Mouse (Mus musculus): Measurements from ENCODE around the gene Slc43a1. TPM values are rescaled to one million over a fixed set of nuclear protein-coding genes. Genes with fewer than 3 reads are reported as not detected.

Slc43a1 gene
- polyA plus RNA-seq, 1 experiment from 2014 or later = 10.2 TPM

DNA sequence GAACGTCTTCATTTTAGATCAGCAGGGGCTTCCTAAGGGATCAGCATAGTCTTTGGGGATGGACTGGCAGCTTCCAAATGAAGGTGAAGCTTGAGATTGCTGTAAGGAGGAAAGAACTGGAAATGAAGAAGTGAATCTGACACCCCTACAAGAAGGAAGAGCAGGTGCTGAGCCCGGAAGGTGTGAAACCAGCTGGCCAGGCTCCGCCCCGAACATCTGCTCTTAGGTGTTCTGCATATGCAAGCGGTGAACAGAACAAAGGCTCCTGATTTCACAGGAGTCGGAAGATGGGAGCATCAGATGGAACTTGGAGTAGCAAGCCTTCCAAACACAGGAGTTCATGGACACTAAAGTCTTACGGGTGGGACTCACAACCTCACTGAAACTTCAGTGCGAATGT lies 1.5 kb upstream of the Slc43a1 start:
- Histone ChIP-seq H3K36me3 (no peaks in the 10 kb centered on the region), H3K4me2 (replicated peaks) (no peak overlapping the region), H3K27ac (replicated peaks) (no peak overlapping the region), H3K9me3 (no peaks in the 10 kb centered on the region), H3K4me3 (no peak overlapping the region), H3K27me3 (peaks cover 43% of the 10 kb centered on the region), H3K9ac (replicated peaks) (no peak overlapping the region), H3K4me1 (peaks cover 32% of the 10 kb centered on the region)
- WGBS = 73% methylated on average over 8 of the region's 8 CpGs
- ATAC-seq (ENCODE audit: low FRiP score, low read depth) = no peak

DNA sequence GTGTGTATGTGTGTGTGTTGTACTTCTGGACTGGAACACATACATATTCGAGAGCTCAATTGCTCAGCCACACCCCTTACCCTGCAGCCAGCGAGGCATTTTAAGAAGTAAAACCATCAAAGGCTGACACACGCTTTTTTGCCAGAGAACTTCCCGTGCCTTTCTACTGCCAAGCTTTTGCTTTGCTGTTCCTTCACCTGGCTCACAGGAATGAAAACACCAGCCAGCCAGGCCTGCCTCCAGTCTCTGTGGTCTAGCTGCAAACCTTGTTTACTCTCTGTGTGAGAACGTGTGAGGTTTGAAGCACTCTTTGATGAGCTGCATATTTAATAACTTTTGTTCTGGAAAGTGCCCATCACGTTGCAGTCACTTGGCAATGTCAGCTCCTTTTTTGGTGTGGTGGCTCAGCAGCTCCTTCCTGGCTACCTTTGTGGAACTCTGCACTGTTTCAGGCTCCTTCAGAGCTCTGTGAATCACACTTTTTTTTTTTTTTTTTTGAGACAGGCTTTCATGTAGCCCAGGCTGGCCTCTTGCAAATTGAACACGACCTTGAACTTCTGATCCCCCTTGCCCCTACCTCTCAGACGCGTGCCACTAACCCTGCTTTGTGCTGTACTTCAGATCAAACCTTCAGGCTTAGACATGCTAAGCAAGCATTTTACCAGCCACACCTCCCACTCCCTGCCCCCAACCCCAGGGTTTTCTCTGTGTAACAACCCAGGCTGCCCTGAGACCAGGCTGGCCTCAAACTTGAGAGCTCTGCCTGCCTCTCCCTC lies 645 bp upstream of the Slc43a1 start:
- Histone ChIP-seq H3K27me3 (peaks cover 43% of the 10 kb centered on the region), H3K9ac (replicated peaks) (no peak overlapping the region), H3K9me3 (no peaks in the 10 kb centered on the region), H3K4me2 (replicated peaks) (no peak overlapping the region), H3K36me3 (no peaks in the 10 kb centered on the region), H3K4me3 (no peak overlapping the region), H3K27ac (replicated peaks) (no peak overlapping the region), H3K4me1 (peaks cover 32% of the 10 kb centered on the region)
- 32% methylated on average over 9 of the region's 9 CpGs for WGBS
- ATAC-seq (ENCODE audit: low FRiP score, low read depth) = no peak

DNA sequence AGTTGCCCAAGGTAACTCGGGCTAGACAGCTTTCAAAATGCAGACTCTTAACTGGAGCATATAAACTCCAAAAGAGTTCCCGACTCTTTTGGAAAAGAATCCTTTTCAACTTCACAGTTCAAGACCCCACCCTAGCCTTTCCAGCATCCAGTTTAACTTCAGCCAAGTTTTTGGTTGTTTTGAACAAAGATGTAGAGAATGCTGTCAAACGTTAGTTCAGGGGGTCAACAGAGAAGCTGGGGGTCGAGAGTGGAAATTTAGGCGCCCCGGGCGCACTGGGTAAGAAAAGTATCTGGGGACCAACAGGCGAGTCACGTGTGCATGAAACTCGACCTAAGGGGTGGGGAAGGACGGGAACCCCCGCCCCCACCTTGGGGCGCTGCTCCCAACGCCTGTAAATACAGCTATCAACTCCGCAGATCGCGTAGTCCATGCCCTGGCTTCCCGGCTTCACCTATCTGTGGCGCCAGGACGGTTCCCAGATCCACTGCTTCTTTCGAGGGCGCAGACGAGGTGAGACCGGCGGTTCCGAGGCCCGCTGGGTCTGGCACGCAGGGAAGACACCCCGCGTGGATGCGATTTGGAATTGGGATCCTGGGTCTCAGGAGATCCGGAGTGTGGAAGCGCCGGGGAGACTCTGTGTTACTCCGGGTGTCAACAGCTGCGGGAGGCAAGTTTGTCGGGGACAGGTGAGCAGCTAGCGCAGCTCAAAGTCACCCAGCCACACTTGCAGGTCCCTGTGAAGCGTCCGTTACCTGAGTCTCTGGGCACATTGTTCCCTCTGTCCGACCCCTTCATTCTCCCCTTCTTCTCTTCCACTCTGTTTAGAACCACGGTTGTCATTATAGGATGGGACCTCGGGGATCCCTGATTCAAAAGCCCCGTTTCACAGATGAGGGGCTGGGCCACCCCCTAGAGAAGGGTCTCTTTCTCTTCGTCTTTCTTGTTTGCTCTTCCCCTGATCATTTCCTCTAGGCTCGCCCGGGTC lies 637 bp downstream of the Slc43a1 start:
- Histone ChIP-seq H3K9me3 (no peaks in the 10 kb centered on the region), H3K27ac (replicated peaks) (no peak overlapping the region), H3K27me3 (peaks cover 43% of the 10 kb centered on the region), H3K4me1 (peaks cover 32% of the 10 kb centered on the region), H3K4me2 (replicated peaks) (peak overlapping the region; percentile 99), H3K4me3 (peak overlapping the region; percentile 58), H3K36me3 (0 out of 2 replicates have a peak, but pooled peaks cover 4% of the 10 kb centered on the region), H3K9ac (replicated peaks) (peak overlapping the region; percentile 70)
- peak; percentile 13 for ATAC-seq (ENCODE audit: low FRiP score, low read depth)
- under 1% methylated on average over 47 of the region's 47 CpGs for WGBS

DNA sequence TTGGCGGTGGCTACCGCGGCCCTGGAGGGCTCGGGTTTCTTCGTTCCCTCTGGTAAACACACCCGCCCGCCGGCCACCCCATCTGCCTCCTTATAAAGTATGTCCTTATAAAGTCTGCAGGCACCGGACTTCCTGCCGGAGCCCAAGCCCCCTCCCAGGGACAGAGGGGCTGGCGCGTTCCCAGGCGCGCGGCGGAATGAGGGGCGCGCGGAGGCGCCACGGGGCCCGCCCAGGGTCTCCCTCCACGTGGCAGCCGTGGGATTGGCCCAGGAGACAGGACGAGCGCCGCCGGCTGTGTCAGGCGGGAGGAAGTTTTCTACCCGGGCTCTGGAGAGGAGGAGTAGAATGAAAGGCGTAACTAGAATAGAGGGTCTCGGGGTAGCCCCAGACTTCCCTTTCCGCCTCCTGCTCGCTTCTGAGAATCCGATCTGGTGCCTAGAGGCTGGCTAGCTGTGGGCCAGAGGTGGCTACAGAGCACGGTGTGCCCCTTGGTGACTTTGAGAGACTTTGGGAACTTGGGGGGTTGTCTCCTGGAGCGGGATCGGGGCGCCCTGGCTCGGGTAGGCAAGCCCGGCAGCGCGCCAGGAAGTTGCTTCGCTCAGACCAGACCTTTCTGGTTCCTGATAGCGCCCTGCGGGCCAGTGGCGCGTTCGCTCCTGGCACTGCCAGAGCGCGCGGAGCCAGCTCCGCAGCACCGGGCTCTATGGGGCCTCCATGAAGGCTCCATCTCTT lies 1.5 kb downstream of the Slc43a1 start:
- Histone ChIP-seq H3K36me3 (0 out of 2 replicates have a peak, but pooled peaks cover 4% of the 10 kb centered on the region), H3K4me2 (replicated peaks) (peak overlapping the region; percentile 99), H3K27me3 (peaks cover 43% of the 10 kb centered on the region), H3K9ac (replicated peaks) (peak overlapping the region; percentile 70), H3K4me3 (peak overlapping the region; percentile 58), H3K27ac (replicated peaks) (peak overlapping the region; percentile 36; the same call in 1 of the 2 replicates), H3K9me3 (no peaks in the 10 kb centered on the region), H3K4me1 (peaks cover 32% of the 10 kb centered on the region)
- under 1% methylated on average over 53 of the region's 54 CpGs for WGBS
- peak; percentile 90 for ATAC-seq (ENCODE audit: low FRiP score, low read depth)

DNA sequence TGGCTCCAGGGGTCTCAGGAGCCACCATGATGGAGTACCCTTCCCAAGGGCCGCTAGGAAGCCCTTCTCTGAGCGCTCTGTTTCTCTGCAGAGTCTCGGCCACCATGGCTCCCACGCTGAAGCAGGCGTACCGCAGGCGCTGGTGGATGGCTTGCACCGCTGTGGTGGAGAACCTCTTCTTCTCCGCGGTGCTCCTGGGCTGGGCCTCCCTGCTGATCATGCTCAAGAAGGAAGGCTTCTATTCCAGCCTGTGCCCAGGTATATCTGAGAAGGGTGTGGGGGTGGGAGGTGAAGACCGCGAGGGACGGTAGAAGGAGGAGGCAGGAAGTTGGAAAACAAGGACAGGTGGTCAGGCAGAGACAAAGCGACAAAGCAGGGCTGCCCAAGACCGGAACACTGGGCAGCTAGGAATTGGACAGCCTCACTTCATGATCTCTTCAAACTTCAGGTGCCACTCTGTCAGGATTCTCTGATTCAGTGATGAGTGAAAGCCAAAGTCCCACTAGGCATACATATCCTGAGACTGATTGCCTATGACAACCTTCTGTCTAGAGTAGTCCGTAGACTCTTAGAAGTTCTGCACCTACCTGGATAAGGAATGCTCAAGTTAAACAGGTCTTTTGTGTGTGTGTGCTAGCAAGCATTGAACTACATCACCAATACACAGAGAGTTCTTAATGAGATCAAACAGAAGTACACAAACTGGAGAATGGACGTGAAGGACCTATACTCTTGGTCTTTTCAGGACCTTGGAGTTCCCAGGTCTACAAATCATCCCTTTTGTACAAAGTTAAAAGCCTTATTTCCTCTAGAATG lies 2.3 kb downstream of the Slc43a1 start:
- peak overlapping the region; percentile 36; the same call in 1 of the 2 replicates for H3K27ac ChIP-seq (replicated peaks)
- 0 out of 2 replicates have a peak, but pooled peaks cover 4% of the 10 kb centered on the region for H3K36me3 ChIP-seq
- peaks cover 43% of the 10 kb centered on the region for H3K27me3 ChIP-seq
- H3K4me3 ChIP-seq = peak overlapping the region; percentile 58
- H3K9me3 ChIP-seq = no peaks in the 10 kb centered on the region
- peak overlapping the region; percentile 70 for H3K9ac ChIP-seq (replicated peaks)
- peaks cover 32% of the 10 kb centered on the region for H3K4me1 ChIP-seq
- peak overlapping the region; percentile 99 for H3K4me2 ChIP-seq (replicated peaks)
- 10% methylated on average over 17 of the region's 17 CpGs for WGBS
- ATAC-seq (ENCODE audit: low FRiP score, low read depth) = no peak; the same call in 1 of the 2 replicates

DNA sequence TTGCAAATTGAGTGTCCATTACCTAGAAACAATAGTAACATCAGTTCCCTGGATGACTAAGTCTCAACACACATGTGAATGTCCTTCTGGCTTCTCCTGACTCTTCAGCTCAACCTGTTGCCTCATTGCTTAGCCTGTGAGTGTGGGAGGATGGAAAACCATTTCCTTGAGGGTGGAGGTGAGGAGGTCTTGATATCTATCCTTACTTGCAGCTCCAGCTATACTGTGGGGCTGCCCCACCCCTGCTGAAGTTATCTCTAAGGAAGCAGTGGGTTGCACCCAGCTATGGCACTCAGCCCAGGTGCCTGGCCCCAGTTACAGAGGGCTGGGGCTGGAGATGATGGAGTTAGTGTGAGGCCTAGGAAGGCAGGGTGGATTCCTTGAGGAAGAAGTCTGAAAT lies 3.3 kb downstream of the Slc43a1 start:
- Histone ChIP-seq H3K27ac (replicated peaks) (no peak overlapping the region), H3K4me2 (replicated peaks) (peak overlapping the region; percentile 99; the same call in 1 of the 2 replicates), H3K9me3 (no peaks in the 10 kb centered on the region), H3K4me3 (no peak overlapping the region), H3K9ac (replicated peaks) (no peak overlapping the region), H3K4me1 (peaks cover 32% of the 10 kb centered on the region), H3K36me3 (0 out of 2 replicates have a peak, but pooled peaks cover 4% of the 10 kb centered on the region), H3K27me3 (peaks cover 42% of the 10 kb centered on the region)
- ATAC-seq (ENCODE audit: low FRiP score, low read depth) = no peak

DNA sequence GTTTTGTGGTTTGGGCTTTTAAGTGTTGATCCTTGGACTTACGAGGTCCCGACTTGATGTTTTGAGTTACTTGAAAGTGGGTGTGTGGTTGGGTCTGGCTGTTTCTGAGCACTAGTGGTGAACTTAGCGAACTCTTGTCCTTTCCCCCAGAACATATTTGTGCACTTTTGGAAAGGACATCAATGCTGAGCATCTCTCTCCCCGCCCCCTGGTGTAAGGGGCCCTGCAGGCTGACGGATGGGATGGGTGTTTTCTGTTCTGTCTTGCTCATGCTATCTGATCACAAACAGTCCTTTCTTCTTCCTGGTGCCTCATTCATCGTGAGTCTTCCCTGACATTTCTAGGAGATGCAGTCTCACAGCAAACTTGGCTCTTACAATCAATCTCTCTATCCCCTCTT lies 5.0 kb downstream of the Slc43a1 start:
- H3K27ac ChIP-seq (replicated peaks) = no peak overlapping the region
- H3K4me1 ChIP-seq = peaks cover 29% of the 10 kb centered on the region
- H3K4me3 ChIP-seq = no peak overlapping the region
- peaks cover 24% of the 10 kb centered on the region for H3K27me3 ChIP-seq
- no peak for ATAC-seq (ENCODE audit: low FRiP score, low read depth)
- H3K4me2 ChIP-seq (replicated peaks) = no peak overlapping the region
- H3K36me3 ChIP-seq = 0 out of 2 replicates have a peak, but pooled peaks cover 4% of the 10 kb centered on the region
- H3K9me3 ChIP-seq = no peaks in the 10 kb centered on the region
- H3K9ac ChIP-seq (replicated peaks) = no peak overlapping the region
- 85% methylated on average over 6 of the region's 6 CpGs for WGBS

DNA sequence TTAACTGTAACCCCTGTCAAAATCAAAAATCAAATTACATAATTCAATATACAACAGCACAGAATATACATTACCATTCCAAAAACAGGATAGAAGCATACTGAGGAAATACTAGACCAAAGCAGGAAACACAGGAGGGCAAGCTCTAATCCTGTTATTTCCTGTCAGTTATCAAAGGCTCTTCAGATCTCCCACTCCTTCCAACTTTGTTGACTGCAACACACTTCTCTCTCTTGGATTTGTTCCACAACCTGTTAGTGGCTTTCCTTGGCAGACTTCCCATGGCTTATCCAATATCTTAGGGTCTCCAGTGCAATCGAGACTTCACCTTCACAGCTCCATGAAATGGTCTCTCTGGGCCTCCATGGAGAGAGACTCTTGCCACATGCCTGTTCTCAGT lies 6.6 kb downstream of the Slc43a1 start:
- Histone ChIP-seq H3K4me2 (replicated peaks) (no peak overlapping the region), H3K4me1 (peaks cover 17% of the 10 kb centered on the region), H3K27ac (replicated peaks) (no peak overlapping the region), H3K36me3 (peaks cover 4% of the 10 kb centered on the region; the same call in 1 of the 2 replicates), H3K9me3 (no peaks in the 10 kb centered on the region), H3K27me3 (peaks cover 9% of the 10 kb centered on the region), H3K9ac (replicated peaks) (no peak overlapping the region), H3K4me3 (no peak overlapping the region)
- 81% methylated on average over 1 of the region's 1 CpGs for WGBS
- ATAC-seq (ENCODE audit: low FRiP score, low read depth) = no peak

DNA sequence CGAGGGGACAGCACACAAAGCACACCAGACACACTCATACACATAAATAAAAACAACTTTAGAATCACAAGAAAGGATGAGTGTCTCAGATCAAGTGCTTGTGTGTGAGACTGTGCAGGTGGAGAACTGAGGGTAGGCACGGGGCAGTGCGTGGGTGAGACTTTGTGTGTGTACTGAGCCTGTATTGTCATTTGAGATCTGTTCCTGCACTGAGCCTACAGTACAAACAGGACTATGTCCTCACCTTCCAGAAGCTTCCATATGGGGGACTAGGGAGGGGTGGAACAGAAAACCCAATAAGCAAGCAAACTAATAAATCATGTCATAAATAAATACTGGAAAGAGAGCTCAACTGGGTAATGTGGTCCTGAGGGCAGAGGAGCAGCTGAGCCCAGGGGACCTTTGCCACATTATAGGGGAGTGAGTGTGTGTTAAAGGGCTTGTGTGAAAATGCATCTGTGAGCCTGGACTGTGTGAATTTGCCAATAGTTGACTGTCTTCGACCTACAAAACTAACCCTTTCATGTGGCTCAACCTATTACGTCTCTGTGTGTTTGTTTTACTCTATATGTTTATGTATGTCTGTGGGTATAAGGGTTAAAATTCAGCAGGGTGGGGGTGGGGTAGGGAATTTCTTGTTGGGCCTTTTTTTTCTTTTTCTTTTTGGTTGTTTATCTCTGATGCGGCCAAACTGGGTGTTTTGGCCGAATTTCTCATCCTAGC lies 11.9 kb downstream of the Slc43a1 start:
- no peaks in the 10 kb centered on the region for H3K27me3 ChIP-seq

More for the DNA sequence above, 11.9 kb downstream of the Slc43a1 start:
- Histone ChIP-seq H3K4me3 (no peak overlapping the region), H3K27ac (replicated peaks) (no peak overlapping the region), H3K4me1 (peaks cover 6% of the 10 kb centered on the region; the same call in 1 of the 2 replicates), H3K4me2 (replicated peaks) (no peak overlapping the region), H3K9me3 (no peaks in the 10 kb centered on the region), H3K9ac (replicated peaks) (no peak overlapping the region), H3K36me3 (no peaks in the 10 kb centered on the region; the same call in 1 of the 2 replicates)
- ATAC-seq (ENCODE audit: low FRiP score, low read depth) = no peak
- 62% methylated on average over 7 of the region's 7 CpGs for WGBS
